Mouse (Mus musculus): ENCODE results near the gene 5031410I06Rik. TPM values are rescaled to one million over a fixed set of nuclear protein-coding genes. Genes with fewer than 3 reads are reported as not detected.
"Not testable (repeated sequence)": the region's sequence is repeated elsewhere in the genome, so short reads cannot be mapped to it uniquely, and the experiment has no call there.

The 5031410I06Rik gene
- not detected for total RNA-seq (2021)
- long read RNA-seq, experiment 1, result 0 reads
- long read RNA-seq, experiment 2, result 0 reads

DNA sequence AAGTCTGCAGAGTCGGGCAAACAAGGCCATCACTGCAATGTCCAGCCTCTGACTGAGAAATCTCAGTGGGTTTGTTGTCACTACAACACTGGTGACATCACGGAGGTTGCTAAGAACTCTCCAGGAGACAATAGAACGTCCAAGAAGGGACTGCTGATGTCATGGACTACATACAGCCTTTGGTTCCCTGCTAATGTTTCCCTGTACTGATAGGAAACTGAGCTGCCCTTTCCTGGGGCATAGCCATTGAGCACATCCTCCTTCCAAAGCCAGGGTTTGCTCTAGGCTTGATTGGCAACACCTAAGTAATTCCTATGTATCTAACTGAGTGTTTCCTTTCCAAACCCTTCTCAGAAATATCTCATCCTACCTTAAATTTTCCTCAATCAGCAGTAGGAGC is at the start of gene 5031410I06Rik:
Gene 5031410I06Rik (minus strand): TSS at position 101 of the 400 bp plus-strand sequence.
- not testable (repeated sequence) for DNase-seq

DNA sequence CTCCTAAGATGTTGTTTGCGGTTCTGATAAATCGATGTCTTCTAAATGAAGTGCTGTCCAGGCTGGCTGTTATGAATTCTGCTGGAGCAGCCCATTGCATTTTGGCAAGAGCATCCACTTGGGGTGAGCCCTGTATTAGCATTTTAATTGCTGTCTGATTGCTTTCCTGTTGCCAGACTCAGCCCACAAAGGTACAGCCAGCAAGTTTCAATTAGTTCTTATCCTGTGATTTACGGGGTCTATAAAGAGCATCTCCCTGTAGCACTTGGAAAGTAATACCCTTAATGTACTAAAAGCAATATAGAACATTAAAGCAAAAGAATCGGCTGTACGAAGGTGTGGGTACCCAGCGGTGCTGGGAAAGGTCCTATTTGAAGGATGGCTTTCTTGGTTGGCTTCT is 37.7 kb upstream of the 5031410I06Rik start:
- no peak for DNase-seq

DNA sequence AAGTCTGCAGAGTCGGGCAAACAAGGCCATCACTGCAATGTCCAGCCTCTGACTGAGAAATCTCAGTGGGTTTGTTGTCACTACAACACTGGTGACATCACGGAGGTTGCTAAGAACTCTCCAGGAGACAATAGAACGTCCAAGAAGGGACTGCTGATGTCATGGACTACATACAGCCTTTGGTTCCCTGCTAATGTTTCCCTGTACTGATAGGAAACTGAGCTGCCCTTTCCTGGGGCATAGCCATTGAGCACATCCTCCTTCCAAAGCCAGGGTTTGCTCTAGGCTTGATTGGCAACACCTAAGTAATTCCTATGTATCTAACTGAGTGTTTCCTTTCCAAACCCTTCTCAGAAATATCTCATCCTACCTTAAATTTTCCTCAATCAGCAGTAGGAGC is 16.2 kb upstream of the 5031410I06Rik start, which contains the start of gene Gm10220:
Gene Gm10220 (minus strand): TSS at position 101 of the 400 bp plus-strand sequence.
- DNase-seq, result not testable (repeated sequence)

DNA sequence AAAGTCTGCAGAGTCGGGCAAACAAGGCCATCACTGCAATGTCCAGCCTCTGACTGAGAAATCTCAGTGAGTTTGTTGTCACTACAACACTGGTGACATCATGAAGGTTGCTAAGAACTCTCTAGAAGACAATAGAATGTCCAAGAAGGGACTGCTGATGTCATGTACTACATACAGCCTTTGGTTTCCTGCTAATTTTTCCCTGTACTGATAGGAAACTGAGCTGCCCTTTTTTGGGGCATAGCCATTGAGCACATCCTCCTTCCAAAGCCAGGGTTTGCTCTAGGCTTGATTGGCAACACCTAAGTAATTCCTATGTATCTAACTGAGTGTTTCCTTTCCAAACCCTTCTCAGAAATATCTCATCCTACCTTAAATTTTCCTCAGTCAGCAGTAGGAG is 16.0 kb downstream of the 5031410I06Rik start, which contains the start of gene Gm10471:
Gene Gm10471 (minus strand): TSS at position 101 of the 400 bp plus-strand sequence.
- DNase-seq, result not testable (repeated sequence)

DNA sequence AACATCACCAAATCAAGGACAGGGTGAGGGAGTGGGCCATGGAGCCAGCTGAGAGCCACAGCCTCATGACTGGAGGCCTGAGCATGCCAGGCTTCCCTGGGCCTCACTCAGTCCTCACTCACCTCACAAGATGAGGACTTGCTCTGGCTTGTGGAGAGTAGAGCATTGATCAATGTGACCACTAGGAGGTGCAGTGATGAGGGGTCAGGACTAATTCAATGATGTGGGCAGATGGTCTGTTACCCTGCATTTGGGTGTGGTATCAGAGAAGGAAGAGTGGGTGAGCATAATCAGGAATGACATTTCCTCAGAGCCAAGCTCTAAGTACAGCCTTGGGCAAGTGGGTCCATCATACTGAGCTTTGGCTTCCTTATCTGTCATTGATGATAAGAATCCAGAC is 26.1 kb downstream of the 5031410I06Rik start:
- not testable (repeated sequence) for DNase-seq

DNA sequence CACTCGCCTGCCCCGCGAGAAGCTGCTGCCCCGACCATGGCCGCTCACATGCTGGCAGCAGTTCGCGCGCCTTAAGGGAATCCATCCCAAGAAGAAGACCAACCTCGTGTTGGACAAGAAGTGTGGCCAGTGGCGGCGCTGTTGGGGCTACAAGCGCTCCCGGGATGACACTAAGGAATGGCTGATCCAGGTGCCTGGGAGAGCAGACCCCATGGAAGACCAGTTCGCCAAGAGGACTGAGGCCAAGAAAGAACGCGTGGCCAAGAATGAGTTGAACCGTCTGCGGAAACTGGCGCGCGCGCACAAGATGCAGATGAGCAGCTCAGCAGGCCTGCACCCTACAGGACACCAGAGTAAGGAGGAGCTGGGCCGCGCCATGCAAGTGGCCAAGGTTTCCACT is 34.4 kb downstream of the 5031410I06Rik start:
- no peak for DNase-seq

DNA sequence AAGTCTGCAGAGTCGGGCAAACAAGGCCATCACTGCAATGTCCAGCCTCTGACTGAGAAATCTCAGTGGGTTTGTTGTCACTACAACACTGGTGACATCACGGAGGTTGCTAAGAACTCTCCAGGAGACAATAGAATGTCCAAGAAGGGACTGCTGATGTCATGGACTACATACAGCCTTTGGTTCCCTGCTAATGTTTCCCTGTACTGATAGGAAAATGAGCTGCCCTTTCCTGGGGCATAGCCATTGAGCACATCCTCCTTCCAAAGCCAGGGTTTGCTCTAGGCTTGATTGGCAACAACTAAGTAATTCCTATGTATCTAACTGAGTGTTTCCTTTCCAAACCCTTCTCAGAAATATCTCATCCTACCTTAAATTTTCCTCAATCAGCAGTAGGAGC is 46.7 kb downstream of the 5031410I06Rik start, which contains the start of gene Gm7347:
Gene Gm7347 (minus strand): TSS at position 101 of the 400 bp plus-strand sequence.
- DNase-seq, result not testable (repeated sequence)

Other genes starting within 250 kb of the 5031410I06Rik start
- not detected for gene Gm21663, start 163.0 kb downstream of the 5031410I06Rik start, total RNA-seq (2021)
- gene Gm21671, start 150.9 kb downstream of the 5031410I06Rik start, total RNA-seq (2021), result not detected
- not detected for gene Gm21680, start 132.7 kb downstream of the 5031410I06Rik start, total RNA-seq (2021)
- not detected for gene Gm21698, start 116.7 kb downstream of the 5031410I06Rik start, total RNA-seq (2021)
- not detected for gene Gm1979, start 100.6 kb downstream of the 5031410I06Rik start, total RNA-seq (2021)
- not detected for gene Gm5862, start 82.4 kb downstream of the 5031410I06Rik start, total RNA-seq (2021)
- gene Speer4a, start 65.8 kb downstream of the 5031410I06Rik start, total RNA-seq (2021), result not detected
- gene Gm7347, start 46.8 kb downstream of the 5031410I06Rik start, total RNA-seq (2021), result not detected
- gene Gm10471, start 16.1 kb downstream of the 5031410I06Rik start, total RNA-seq (2021), result not detected
- gene Gm10220, start 16.1 kb upstream of the 5031410I06Rik start, total RNA-seq (2021), result not detected
- gene Gm7361, start 152.3 kb upstream of the 5031410I06Rik start, total RNA-seq (2021), result not detected

Measured in gastrocnemius, postnatal 25 days (tissue).